Mouse (Mus musculus) forebrain, embryonic 11.5 days (tissue): Measurements from ENCODE around the gene Nrip2. TPM values are rescaled to one million over a fixed set of nuclear protein-coding genes. Genes with fewer than 3 reads are reported as not detected.
A peak's percentile ranks its signal among the peaks of the same experiment; 100 is the strongest.

Experiments used
- ATAC-seq: fragments of 200-750 bp; cut with Nextera tagmentation; replicated peaks from 2 replicates; pipeline ENCODE4 v1.8.0; 2017; ENCODE audit warnings: moderate TSS enrichment; ENCODE audit not compliant: low FRiP score
- DNase-seq: peaks from one replicate; pipeline ENCODE4 v3.0.0-alpha.2; 2017; ENCODE audit warnings: low spot score
- H3K27ac ChIP-seq: fragments of 300-500 bp; sonication (generic); 2 replicates; pipeline ENCODE4 v1.5.1; 2014; ENCODE audit warnings: low read depth, low read length
- H3K27me3 ChIP-seq: fragments of 300-500 bp; sonication (generic); 2 replicates; pipeline ENCODE4 v1.6.1; 2014; ENCODE audit warnings: mild to moderate bottlenecking, low read length, mixed read lengths; ENCODE audit not compliant: control insufficient read depth, insufficient read depth
- H3K36me3 ChIP-seq: fragments of 300-500 bp; sonication (generic); 2 replicates; pipeline ENCODE4 v1.6.1; 2014; ENCODE audit warnings: mild to moderate bottlenecking, low read length, moderate library complexity, mixed read lengths; ENCODE audit not compliant: control insufficient read depth, insufficient read depth
- H3K4me1 ChIP-seq: fragments of 300-500 bp; sonication (generic); replicated peaks from 2 replicates; pipeline ENCODE4 v1.6.1; 2014; ENCODE audit warnings: low read length, mixed read lengths; ENCODE audit not compliant: control insufficient read depth, insufficient read depth
- H3K4me2 ChIP-seq: fragments of 300-500 bp; sonication (generic); 2 replicates; pipeline ENCODE4 v1.6.1; 2014; ENCODE audit warnings: low read depth, mild to moderate bottlenecking, low read length, moderate library complexity, mixed read lengths; ENCODE audit not compliant: severe bottlenecking
- H3K4me3 ChIP-seq: fragments of 300-500 bp; sonication (generic); 2 replicates; pipeline ENCODE4 v1.5.1; 2014; ENCODE audit warnings: low read depth, low read length
- H3K9ac ChIP-seq: fragments of 300-500 bp; sonication (generic); 2 replicates; pipeline ENCODE4 v1.6.1; 2014; ENCODE audit warnings: low read length
- H3K9me3 ChIP-seq: fragments of 300-500 bp; sonication (generic); 2 replicates; pipeline ENCODE4 v1.6.1; 2016; ENCODE audit warnings: low read length, mixed read lengths; ENCODE audit not compliant: control insufficient read depth
- WGBS: fragments of 180-500 bp; shearing (Covaris S2); extraction: QIAGEN DNeasy Blood & Tissue Kit; methylation state at CpG from one replicate; pipeline ENCODE4 v1.1.7; 2014; 5-methylcytosine and 5-hydroxymethylcytosine counted together
- polyA plus RNA-seq: library from polyadenylated mRNA; unstranded; fragments of >200 nt; fragmentation: Nextera tagmentation; extraction: Ambion mirVana; gene quantifications from 2 replicates; pipeline ENCODE4 v1.2.1, GENCODE M21; 2014

The Nrip2 gene
- 2.7 and 3.8 TPM in 2 replicates for polyA plus RNA-seq

GRCm38 (mm10) chr6:128398996-128399395, at the start of gene Nrip2:
Nrip2 (plus strand) TSS chr6:128399296.
- no peaks in the 10 kb centered on the region for H3K27me3 ChIP-seq
- no peaks in the 10 kb centered on the region for H3K4me1 ChIP-seq
- no peaks in the 10 kb centered on the region for H3K9me3 ChIP-seq
- peak within 1 kb of the TSS; percentile 35 for H3K9ac ChIP-seq
- H3K4me2 ChIP-seq: no peak within 1 kb of the TSS
- WGBS: 87% methylated on average over 3 of the region's 3 CpGs
- H3K27ac ChIP-seq: no peak within 1 kb of the TSS; the same call in 1 of the 2 replicates
- H3K36me3 ChIP-seq: no peaks in the 10 kb centered on the region
- DNase-seq (no peak), ATAC-seq (no peak)
- no peak within 1 kb of the TSS for H3K4me3 ChIP-seq

GRCm38 (mm10) chr6:128349711-128350110, 49.4 kb upstream of the Nrip2 start:
- no peaks in the 10 kb centered on the region; the same call in 1 of the 2 replicates for H3K4me1 ChIP-seq
- H3K27ac ChIP-seq: no peak overlapping the region
- no peak overlapping the region for H3K4me3 ChIP-seq
- no peak overlapping the region for H3K4me2 ChIP-seq
- H3K9ac ChIP-seq: no peak overlapping the region
- peaks cover 2% of the 10 kb centered on the region; the same call in 1 of the 2 replicates for H3K36me3 ChIP-seq
- H3K27me3 ChIP-seq: no peaks in the 10 kb centered on the region
- ATAC-seq: no peak
- 67% methylated on average over 7 of the region's 7 CpGs for WGBS
- H3K9me3 ChIP-seq: no peaks in the 10 kb centered on the region
- no peak for DNase-seq

GRCm38 (mm10) chr6:128354140-128354539, 45.0 kb upstream of the Nrip2 start:
- Histone ChIP-seq H3K36me3 (peaks cover 5% of the 10 kb centered on the region; the same call in 1 of the 2 replicates), H3K9me3 (no peaks in the 10 kb centered on the region), H3K27me3 (no peaks in the 10 kb centered on the region), H3K4me1 (peaks cover 2% of the 10 kb centered on the region; the same call in 1 of the 2 replicates), H3K9ac (no peak overlapping the region), H3K4me3 (no peak overlapping the region), H3K4me2 (no peak overlapping the region; the same call in 1 of the 2 replicates), H3K27ac (no peak overlapping the region)
- ATAC-seq: no peak
- DNase-seq: no peak
- whole genome bisulfite sequencing: 44% methylated on average over 3 of the region's 3 CpGs

GRCm38 (mm10) chr6:128355201-128355681, 43.9 kb upstream of the Nrip2 start:
- Histone ChIP-seq H3K4me1 (peaks cover 2% of the 10 kb centered on the region; the same call in 1 of the 2 replicates), H3K4me3 (peak overlapping the region; percentile 78), H3K4me2 (peak overlapping the region; percentile 77), H3K9me3 (no peaks in the 10 kb centered on the region), H3K9ac (peak overlapping the region; percentile 82), H3K27ac (peak overlapping the region; percentile 50; the same call in 1 of the 2 replicates), H3K36me3 (peaks cover 5% of the 10 kb centered on the region; the same call in 1 of the 2 replicates), H3K27me3 (no peaks in the 10 kb centered on the region)
- DNase-seq: no peak
- under 1% methylated on average over 28 of the region's 28 CpGs for WGBS
- ATAC-seq: peak; percentile 70

GRCm38 (mm10) chr6:128355726-128356416, 43.2 kb upstream of the Nrip2 start, which contains the start of gene Tulp3:
Tulp3 (minus strand) TSS chr6:128355851.
- Histone ChIP-seq H3K27ac (peak within 1 kb of the TSS; percentile 50; the same call in 1 of the 2 replicates), H3K36me3 (peaks cover 2% of the 10 kb centered on the region; the same call in 1 of the 2 replicates), H3K4me3 (peak within 1 kb of the TSS; percentile 78), H3K4me2 (peak within 1 kb of the TSS; percentile 77), H3K9ac (peak within 1 kb of the TSS; percentile 82), H3K4me1 (peaks cover 2% of the 10 kb centered on the region; the same call in 1 of the 2 replicates), H3K27me3 (no peaks in the 10 kb centered on the region), H3K9me3 (no peaks in the 10 kb centered on the region)
- ATAC-seq (peak; percentile 99), DNase-seq (peak; percentile 99)
- under 1% methylated on average over 42 of the region's 42 CpGs for WGBS

GRCm38 (mm10) chr6:128358999-128359398, 40.1 kb upstream of the Nrip2 start:
- H3K4me2 ChIP-seq: no peak overlapping the region
- peak; percentile 78 for DNase-seq
- peaks cover 2% of the 10 kb centered on the region; the same call in 1 of the 2 replicates for H3K36me3 ChIP-seq
- WGBS: 22% methylated on average over 2 of the region's 2 CpGs
- H3K9me3 ChIP-seq: no peaks in the 10 kb centered on the region
- no peak for ATAC-seq
- H3K27ac ChIP-seq: no peak overlapping the region
- H3K4me1 ChIP-seq: peaks cover 7% of the 10 kb centered on the region
- H3K27me3 ChIP-seq: no peaks in the 10 kb centered on the region
- H3K9ac ChIP-seq: no peak overlapping the region
- H3K4me3 ChIP-seq: no peak overlapping the region

- no peak for DNase-seq
- Histone ChIP-seq H3K36me3 (peaks cover 9% of the 10 kb centered on the region), H3K4me1 (peaks cover 8% of the 10 kb centered on the region)
These were observed 37.2 kb upstream of the Nrip2 start for GRCm38 (mm10) chr6:128361901-128362300.

GRCm38 (mm10) chr6:128362381-128363006, 36.6 kb upstream of the Nrip2 start, which contains the start of the genes Rhno1 and Foxm1:
Rhno1 (minus strand) TSS chr6:128362911.
Foxm1 (plus strand) TSS chr6:128362967.
- WGBS: under 1% methylated on average over 43 of the region's 76 CpGs
- H3K9me3 ChIP-seq: no peaks in the 10 kb centered on the region
- H3K36me3 ChIP-seq: peaks cover 9% of the 10 kb centered on the region
- peaks cover 8% of the 10 kb centered on the region for H3K4me1 ChIP-seq
- peak within 1 kb of the TSS; percentile 94 for H3K4me3 ChIP-seq
- ATAC-seq (peak; percentile 91), DNase-seq (peak; percentile 92)
- H3K27ac ChIP-seq: peak within 1 kb of the TSS; percentile 91
- H3K4me2 ChIP-seq: peak within 1 kb of the TSS; percentile 58
- H3K9ac ChIP-seq: peak within 1 kb of the TSS; percentile 95
- no peaks in the 10 kb centered on the region for H3K27me3 ChIP-seq

More at GRCm38 (mm10) chr6:128361901-128362300, 37.2 kb upstream of the Nrip2 start:
- peak overlapping the region; percentile 91 for H3K27ac ChIP-seq
- H3K4me2 ChIP-seq: peak overlapping the region; percentile 58
- WGBS: 16% methylated on average over 9 of the region's 9 CpGs
- ATAC-seq: no peak
- peak overlapping the region; percentile 94 for H3K4me3 ChIP-seq
- H3K9ac ChIP-seq: peak overlapping the region; percentile 95
- no peaks in the 10 kb centered on the region for H3K9me3 ChIP-seq
- no peaks in the 10 kb centered on the region for H3K27me3 ChIP-seq
